Mouse (Mus musculus) MEL (cell line): ENCODE measurements around the gene Rpl36al.

ENCODE experiments used
- CTCF ChIP-seq, 3 experiments: IDR thresholded peaks in 2 of 3; conservative IDR thresholded peaks in 1 of 3; 2 replicates each; pipeline ENCODE4 v1.5.1; 2011 to 2012; ENCODE audit warnings: low read length in 3 of 3, low read depth in 2 of 3, mild to moderate bottlenecking in 2 of 3, improper control_type of control experiment in 1 of 3, inconsistent platforms in 1 of 3, mixed read lengths in 1 of 3, moderate library complexity in 1 of 3; ENCODE audit not compliant: control insufficient read depth in 1 of 3, insufficient read depth in 1 of 3, poor library complexity in 1 of 3, severe bottlenecking in 1 of 3
- EP300 ChIP-seq, 2 experiments: IDR thresholded peaks; 2 replicates each; pipeline ENCODE4 v1.6.1; 2011; ENCODE audit warnings: improper control_type of control experiment in 2 of 2, low read length in 2 of 2, low read depth in 1 of 2, mild to moderate bottlenecking in 1 of 2
- KAT2A ChIP-seq: conservative IDR thresholded peaks from 2 replicates; pipeline ENCODE4 v1.6.1; 2012; ENCODE audit warnings: low read depth, low read length, improper control_type of control experiment, inconsistent platforms
- MEF2A ChIP-seq: IDR thresholded peaks from 2 replicates; pipeline ENCODE4 v1.6.1; 2014; ENCODE audit warnings: low read depth, mild to moderate bottlenecking, inconsistent platforms, low read length, improper control_type of control experiment; ENCODE audit not compliant: poor library complexity, insufficient replicate concordance, severe bottlenecking; ENCODE audit errors: extremely low read depth
- POLR2A ChIP-seq, 2 experiments: IDR thresholded peaks; 2 replicates each; pipeline ENCODE4 v1.6.1; 2011 to 2012; ENCODE audit warnings: low read length in 2 of 2, mild to moderate bottlenecking in 2 of 2, control low read depth in 1 of 2, improper control_type of control experiment in 1 of 2, low read depth in 1 of 2, moderate library complexity in 1 of 2; ENCODE audit not compliant: control insufficient read depth in 1 of 2, insufficient read depth in 1 of 2, poor library complexity in 1 of 2
- RAD21 ChIP-seq: IDR thresholded peaks from 2 replicates; pipeline ENCODE4 v1.6.1; 2011; ENCODE audit warnings: mild to moderate bottlenecking, low read depth, low read length, improper control_type of control experiment
- RCOR1 ChIP-seq: IDR thresholded peaks from 2 replicates; pipeline ENCODE4 v1.6.1; 2012; ENCODE audit warnings: low read depth, mild to moderate bottlenecking, inconsistent platforms, low read length, improper control_type of control experiment
- USF1 ChIP-seq: IDR thresholded peaks from 2 replicates; pipeline ENCODE4 v1.6.1; 2014; ENCODE audit warnings: low read depth, mild to moderate bottlenecking, inconsistent platforms, low read length, improper control_type of control experiment, moderate library complexity
- ZC3H11A ChIP-seq: IDR thresholded peaks from 2 replicates; pipeline ENCODE4 v1.6.1; 2012; ENCODE audit warnings: low read depth, mild to moderate bottlenecking, inconsistent platforms, low read length, improper control_type of control experiment
- ZNF384 ChIP-seq: IDR thresholded peaks from 2 replicates; pipeline ENCODE4 v1.6.1; 2012; ENCODE audit warnings: low read depth, mild to moderate bottlenecking, inconsistent platforms, low read length, improper control_type of control experiment

DNA sequence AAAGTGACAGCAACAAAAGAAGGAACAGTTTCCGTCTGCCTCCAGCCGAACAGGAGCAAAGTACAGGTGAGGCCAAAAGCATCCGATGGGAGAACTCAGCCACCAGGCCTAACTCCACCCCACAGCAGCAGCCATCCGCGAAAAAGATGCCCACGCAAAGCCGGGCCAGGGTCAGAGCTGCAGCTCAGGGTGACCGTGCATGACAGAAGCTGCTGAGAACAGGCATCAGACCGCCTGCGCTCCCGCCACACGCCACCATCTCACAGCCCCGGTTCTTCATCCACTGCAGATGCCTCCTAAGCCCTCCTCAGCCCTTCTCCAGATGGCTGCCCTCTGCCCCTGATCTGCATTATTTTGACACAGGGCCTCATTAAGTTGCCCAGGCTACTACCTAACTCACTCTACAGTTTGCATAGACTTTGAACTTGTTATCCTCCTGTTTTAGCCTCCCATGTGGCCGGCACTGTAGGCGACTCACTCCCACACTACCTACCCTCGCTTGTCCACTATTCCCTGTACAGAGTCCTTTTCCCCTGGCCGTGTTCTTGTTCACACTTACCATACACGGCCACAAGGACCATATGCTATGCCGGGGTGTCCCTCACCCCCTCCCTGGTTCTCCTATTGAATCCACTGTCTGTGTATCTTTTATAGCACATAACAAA lies 36.9 kb upstream of the Rpl36al start:
- TF ChIP-seq ZNF384 (no peak), USF1 (no peak), CTCF (IDR thresholded peaks at IDR 0.05 in 2 of 3, conservative IDR thresholded peaks at IDR 0.05 in 1 of 3; ENCODE audit: control insufficient read depth in 1 of 3, insufficient read depth in 1 of 3, low read depth in 2 of 3, low read length in 3 of 3, poor library complexity in 1 of 3, severe bottlenecking in 1 of 3) (no peak), ZC3H11A (no peak), MEF2A (no peak), RAD21 (no peak), RCOR1 (no peak), KAT2A (no peak), EP300 (IDR thresholded peaks at IDR 0.05; ENCODE audit: low read depth in 1 of 2, low read length in 2 of 2) (no peak), POLR2A (IDR thresholded peaks at IDR 0.05; ENCODE audit: control insufficient read depth in 1 of 2, insufficient read depth in 1 of 2, low read depth in 1 of 2, low read length in 2 of 2, poor library complexity in 1 of 2) (no peak)
